Mouse (Mus musculus) lung, embryonic 14.5 days (tissue): ENCODE results near the gene Gm20388. TPM values are rescaled to one million over a fixed set of nuclear protein-coding genes. Genes with fewer than 3 reads are reported as not detected.
"Not testable (repeated sequence)": the region's sequence is repeated elsewhere in the genome, so short reads cannot be mapped to it uniquely, and the experiment has no call there.

Experiments used
- ATAC-seq: fragments of 200-750 bp; cut with Nextera tagmentation; 2 replicates; pipeline ENCODE4 v1.8.0; 2017; ENCODE audit warnings: mild to moderate bottlenecking, moderate TSS enrichment, moderate library complexity; ENCODE audit not compliant: insufficient read depth
- DNase-seq: peaks from one replicate; pipeline ENCODE4 v3.0.0-alpha.2; 2015
- H3K27ac ChIP-seq: fragments of 300-500 bp; sonication (generic); 2 replicates; pipeline ENCODE4 v1.5.1; 2014; ENCODE audit warnings: low read depth, mild to moderate bottlenecking, moderate library complexity
- H3K27me3 ChIP-seq: fragments of 300-500 bp; sonication (generic); 2 replicates; pipeline ENCODE4 v1.6.1; 2014; ENCODE audit warnings: low read length, control low read depth; ENCODE audit not compliant: insufficient read depth
- H3K36me3 ChIP-seq: fragments of 300-500 bp; sonication (generic); 2 replicates; pipeline ENCODE4 v1.6.1; 2014; ENCODE audit warnings: control low read depth; ENCODE audit not compliant: insufficient read depth
- H3K4me1 ChIP-seq: fragments of 300-500 bp; sonication (generic); 2 replicates; pipeline ENCODE4 v1.6.1; 2014; ENCODE audit warnings: antibody characterized with exemption, control low read depth; ENCODE audit not compliant: insufficient read depth
- H3K4me2 ChIP-seq: fragments of 300-500 bp; sonication (generic); 2 replicates; pipeline ENCODE4 v1.6.1; 2014; ENCODE audit warnings: mild to moderate bottlenecking
- H3K4me3 ChIP-seq: fragments of 300-500 bp; sonication (generic); 2 replicates; pipeline ENCODE4 v1.5.1; 2014; ENCODE audit warnings: low read depth, low read length
- H3K9ac ChIP-seq: fragments of 300-500 bp; sonication (generic); 2 replicates; pipeline ENCODE4 v1.6.1; 2014
- H3K9me3 ChIP-seq: fragments of 300-500 bp; sonication (generic); 2 replicates; pipeline ENCODE4 v1.6.1; 2016; ENCODE audit warnings: low read depth, low read length, control low read depth
- CTCF ChIP-seq: IDR thresholded peaks from 2 replicates; pipeline ENCODE4 v1.5.1; 2016; ENCODE audit warnings: antibody characterized with exemption, low read depth
- WGBS: fragments of 180-500 bp; shearing (Covaris S2); extraction: QIAGEN DNeasy Blood & Tissue Kit; methylation state at CpG from one replicate; pipeline ENCODE4 v1.1.7; 2014; 5-methylcytosine and 5-hydroxymethylcytosine counted together
- polyA plus RNA-seq: library from polyadenylated mRNA; unstranded; fragments of >200 nt; fragmentation: Nextera tagmentation; extraction: Ambion mirVana; gene quantifications from 2 replicates; pipeline ENCODE4 v1.2.1, GENCODE M21; 2014

Gene Gm20388
- polyA plus RNA-seq, 1 experiment from 2014 or later: not detected

DNA sequence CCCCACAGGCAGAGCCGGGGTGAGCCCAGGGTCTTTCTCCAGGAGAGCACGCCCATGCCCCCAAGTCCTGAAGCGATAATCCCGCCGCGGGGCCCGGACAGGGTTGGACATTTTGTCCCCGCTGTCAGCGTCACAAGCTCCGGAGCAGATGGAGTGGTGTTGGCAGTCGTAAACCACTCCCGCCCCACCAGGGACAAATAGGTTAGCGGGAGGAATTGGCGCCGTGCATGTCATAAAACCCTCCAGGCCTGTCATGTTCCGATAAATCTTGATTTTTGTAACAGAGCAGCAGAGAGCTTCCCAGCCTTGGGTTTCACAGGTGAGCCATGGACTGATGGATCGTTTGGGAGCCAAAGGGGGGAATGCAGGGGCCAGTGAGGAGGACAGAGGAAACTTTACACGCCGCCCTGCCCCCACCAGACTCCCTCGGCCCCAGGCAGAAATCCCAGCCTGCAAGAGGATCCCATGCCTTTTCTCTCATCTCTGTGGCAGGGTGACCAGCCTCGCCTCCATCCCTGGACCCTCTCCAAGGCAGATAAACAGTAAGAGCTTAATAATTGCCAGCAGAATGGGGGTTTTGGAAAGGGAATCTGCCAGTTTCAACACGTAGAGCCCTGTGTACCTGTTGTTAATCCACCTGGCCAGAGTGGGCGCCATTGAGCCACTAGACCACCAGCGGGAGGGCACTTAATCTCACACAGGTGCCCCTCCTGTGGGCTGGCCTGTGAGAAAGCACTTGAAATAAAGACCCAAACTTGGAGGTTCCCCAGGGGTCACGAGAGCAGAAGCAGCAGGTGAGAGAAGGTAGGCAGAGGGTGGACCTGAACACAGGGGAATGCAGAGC lies 1400.6 kb downstream of the Gm20388 start:
- WGBS: 19% methylated on average over 25 of the region's 25 CpGs
- ATAC-seq (peak; percentile 55; the same call in 1 of the 2 replicates), DNase-seq (peak; percentile 71)
- no peaks in the 10 kb centered on the region for H3K9me3 ChIP-seq
- no peaks in the 10 kb centered on the region for H3K36me3 ChIP-seq
- H3K4me1 ChIP-seq: peaks cover 7% of the 10 kb centered on the region
- peak; percentile 39; the same call in 1 of the 2 replicates for TF ChIP-seq CTCF
- H3K27me3 ChIP-seq: no peaks in the 10 kb centered on the region
- H3K9ac ChIP-seq: no peak overlapping the region
- H3K4me2 ChIP-seq: peak overlapping the region; percentile 47
- H3K27ac ChIP-seq: no peak overlapping the region
- no peak overlapping the region for H3K4me3 ChIP-seq

DNA sequence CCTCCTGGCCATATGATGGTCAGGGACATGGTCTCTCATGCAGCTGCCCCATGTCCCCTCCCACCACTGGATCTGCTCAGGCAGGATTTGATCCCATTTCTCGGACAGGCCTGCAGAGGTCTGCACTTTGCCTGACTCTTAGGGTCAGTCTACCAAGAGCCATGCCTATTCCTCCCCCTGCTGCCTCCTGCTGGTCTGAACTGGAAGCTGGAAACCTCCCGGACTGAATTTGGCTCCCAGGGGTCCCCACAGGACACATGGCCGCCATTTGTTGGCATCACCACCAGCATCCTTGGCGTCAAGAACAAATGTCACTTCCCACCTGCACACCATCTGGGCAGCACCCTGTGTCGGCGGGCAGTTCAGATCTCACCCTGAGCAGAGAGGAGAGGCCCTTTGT lies 1402.8 kb downstream of the Gm20388 start:
- peak; percentile 54 for TF ChIP-seq CTCF
- Histone ChIP-seq H3K4me3 (no peak overlapping the region), H3K36me3 (no peaks in the 10 kb centered on the region), H3K27ac (no peak overlapping the region), H3K9ac (no peak overlapping the region), H3K4me1 (peaks cover 7% of the 10 kb centered on the region), H3K9me3 (no peaks in the 10 kb centered on the region), H3K4me2 (no peak overlapping the region), H3K27me3 (no peaks in the 10 kb centered on the region)
- DNase-seq (no peak), ATAC-seq (no peak)
- 46% methylated on average over 6 of the region's 6 CpGs for WGBS

DNA sequence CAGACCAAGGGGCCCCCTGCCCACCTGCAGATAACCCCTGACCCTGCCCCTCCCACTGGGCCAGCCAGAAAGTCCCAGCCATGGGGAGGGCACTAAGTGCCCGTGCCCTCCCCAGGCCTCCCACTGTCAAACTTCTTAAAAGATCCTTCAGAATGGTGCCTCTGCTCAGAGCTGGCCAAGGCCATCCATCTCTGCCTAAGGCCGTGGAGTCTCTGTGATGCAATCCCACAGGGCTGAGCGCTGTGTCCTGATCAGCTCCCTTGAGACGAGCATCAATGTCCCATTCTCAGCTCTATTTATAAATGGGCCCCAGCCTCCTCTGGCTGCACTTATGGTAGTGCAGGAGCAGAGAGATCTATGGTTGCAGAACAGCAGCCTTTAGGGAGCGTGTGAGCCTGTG lies 1403.4 kb downstream of the Gm20388 start:
- H3K9me3 ChIP-seq: no peaks in the 10 kb centered on the region
- WGBS: 67% methylated on average over 5 of the region's 5 CpGs
- no peak overlapping the region for H3K9ac ChIP-seq
- DNase-seq (no peak), ATAC-seq (no peak)
- H3K4me1 ChIP-seq: peaks cover 7% of the 10 kb centered on the region
- H3K27me3 ChIP-seq: no peaks in the 10 kb centered on the region
- H3K4me2 ChIP-seq: no peak overlapping the region
- no peak overlapping the region for H3K4me3 ChIP-seq
- H3K36me3 ChIP-seq: no peaks in the 10 kb centered on the region
- no peak overlapping the region for H3K27ac ChIP-seq
- no peak for TF ChIP-seq CTCF

DNA sequence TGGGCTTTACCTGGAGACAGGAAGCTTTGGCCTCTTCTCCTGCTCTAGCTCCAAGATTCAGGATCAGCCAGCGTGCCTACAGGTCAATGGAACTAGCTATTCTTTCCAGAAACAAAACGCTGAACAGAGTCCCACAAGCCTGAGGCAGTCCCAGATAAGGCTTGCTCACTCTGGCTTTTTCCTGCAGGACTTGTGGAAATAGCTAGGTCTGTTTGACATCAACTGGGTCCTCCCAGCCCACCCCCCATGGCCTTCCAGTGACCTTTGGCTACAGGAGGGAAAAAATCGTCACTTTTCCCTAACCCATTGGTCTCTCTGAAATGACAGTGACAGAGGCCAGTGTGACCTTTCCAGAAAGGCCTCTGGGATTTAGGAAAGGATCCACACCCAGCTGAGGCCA lies 1404.9 kb downstream of the Gm20388 start:
- Histone ChIP-seq H3K36me3 (no peaks in the 10 kb centered on the region), H3K9ac (no peak overlapping the region; the same call in 1 of the 2 replicates), H3K9me3 (no peaks in the 10 kb centered on the region), H3K4me1 (peaks cover 7% of the 10 kb centered on the region), H3K4me2 (no peak overlapping the region), H3K4me3 (no peak overlapping the region), H3K27ac (peak overlapping the region; percentile 39; the same call in 1 of the 2 replicates), H3K27me3 (no peaks in the 10 kb centered on the region)
- DNase-seq (no peak), ATAC-seq (no peak)
- WGBS: 37% methylated on average over 3 of the region's 3 CpGs
- no peak for TF ChIP-seq CTCF

DNA sequence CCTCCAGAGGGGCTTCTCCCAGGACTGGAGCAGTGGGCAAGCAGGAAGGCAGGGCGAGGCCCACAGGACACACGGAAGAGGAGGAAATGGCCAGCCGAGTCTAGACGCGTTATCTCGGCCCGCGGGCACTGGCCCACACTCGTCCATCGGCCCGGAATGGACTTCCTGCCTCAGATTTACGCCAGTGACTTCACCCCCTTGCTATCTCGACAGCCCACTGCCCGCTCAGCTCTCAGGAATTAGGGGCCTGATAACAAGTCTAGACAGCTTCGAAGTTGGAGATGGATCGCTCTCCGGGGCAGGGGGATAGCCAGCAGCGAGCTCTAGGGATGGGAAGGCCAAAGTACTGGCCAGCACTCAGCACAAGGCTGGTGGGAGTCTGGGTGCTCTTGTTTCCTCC lies 1405.4 kb downstream of the Gm20388 start:
- no peak for TF ChIP-seq CTCF
- H3K27ac ChIP-seq: peak overlapping the region; percentile 22; the same call in 1 of the 2 replicates
- H3K9ac ChIP-seq: no peak overlapping the region

DNA sequence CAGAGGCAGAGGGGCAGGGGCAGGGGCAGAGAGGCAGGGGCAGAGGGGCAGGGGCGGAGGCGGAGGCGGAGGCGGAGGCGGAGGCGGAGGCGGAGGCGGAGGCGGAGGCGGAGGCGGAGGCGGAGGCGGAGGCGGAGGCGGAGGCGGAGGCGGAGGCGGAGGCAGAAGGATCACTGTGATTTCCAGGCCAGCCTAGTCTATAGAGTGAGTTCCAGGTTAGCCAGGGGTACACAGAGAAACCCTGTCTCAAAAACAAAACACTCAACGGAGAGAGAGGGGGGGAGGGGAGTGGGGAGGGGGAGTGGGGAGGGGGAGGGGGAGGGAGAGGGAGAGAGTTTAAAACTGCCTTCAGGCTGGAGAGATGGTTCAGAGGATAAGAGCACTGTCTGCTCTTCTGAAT lies 1408.1 kb downstream of the Gm20388 start:
- H3K4me2 ChIP-seq, DNase-seq: not testable (repeated sequence)

More for the DNA sequence above, 1405.4 kb downstream of the Gm20388 start:
- DNase-seq (peak; percentile 62), ATAC-seq (peak; percentile 15; the same call in 1 of the 2 replicates)
- H3K36me3 ChIP-seq: no peaks in the 10 kb centered on the region
- H3K4me3 ChIP-seq: no peak overlapping the region
- H3K4me2 ChIP-seq: no peak overlapping the region
- WGBS: 9% methylated on average over 18 of the region's 18 CpGs
- peaks cover 6% of the 10 kb centered on the region for H3K4me1 ChIP-seq
- no peaks in the 10 kb centered on the region for H3K9me3 ChIP-seq
- H3K27me3 ChIP-seq: no peaks in the 10 kb centered on the region

DNA sequence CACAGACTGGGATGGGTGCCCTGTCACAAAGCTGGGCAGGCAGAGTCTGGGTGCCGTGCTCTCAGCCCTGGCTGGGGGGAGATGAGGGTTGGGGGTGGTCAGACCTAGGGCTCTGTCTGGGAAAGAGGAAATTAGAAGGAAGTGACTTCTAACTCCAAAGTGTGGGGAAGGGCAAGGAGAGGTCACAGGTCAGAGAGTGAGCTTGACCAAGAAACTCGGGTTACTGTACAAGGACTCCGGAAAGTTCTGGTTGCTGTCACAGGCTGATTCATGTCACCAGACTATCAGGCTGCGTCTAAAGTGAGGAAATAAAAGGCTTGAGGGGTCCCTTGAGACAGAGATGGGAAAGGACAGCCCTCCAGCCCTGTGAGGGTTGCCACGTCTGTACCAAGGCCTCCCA lies 1408.8 kb downstream of the Gm20388 start:
- H3K36me3 ChIP-seq: no peaks in the 10 kb centered on the region

More for the DNA sequence above, 1408.1 kb downstream of the Gm20388 start:
- H3K27me3 ChIP-seq, H3K4me3 ChIP-seq, ATAC-seq, H3K4me1 ChIP-seq, H3K9ac ChIP-seq, H3K27ac ChIP-seq, H3K9me3 ChIP-seq, H3K36me3 ChIP-seq: not testable (repeated sequence)
- WGBS: no CpG with 5 or more reads among the region's 19 CpGs

More for the DNA sequence above, 1408.8 kb downstream of the Gm20388 start:
- no peaks in the 10 kb centered on the region for H3K9me3 ChIP-seq
- no peak overlapping the region for H3K9ac ChIP-seq
- ATAC-seq (no peak), DNase-seq (no peak)
- H3K4me3 ChIP-seq: no peak overlapping the region
- no peak overlapping the region for H3K4me2 ChIP-seq
- no peak overlapping the region for H3K27ac ChIP-seq
- no peaks in the 10 kb centered on the region for H3K27me3 ChIP-seq
- TF ChIP-seq CTCF: no peak
- no peaks in the 10 kb centered on the region; the same call in 1 of the 2 replicates for H3K4me1 ChIP-seq
- 43% methylated on average over 5 of the region's 5 CpGs for WGBS
